Mouse (Mus musculus): ENCODE results near the gene Alkbh1.

- no peak for TF ChIP-seq CTCF (IDR thresholded peaks at IDR 0.05; ENCODE audit: control insufficient read depth, insufficient read depth, insufficient read length)
- TF ChIP-seq USF1 (IDR thresholded peaks at IDR 0.05; ENCODE audit: low read depth): no peak
- TF ChIP-seq CEBPB (IDR thresholded peaks at IDR 0.05; ENCODE audit: low read depth): no peak
- TF ChIP-seq MYOD1 (IDR thresholded peaks at IDR 0.05; ENCODE audit: control insufficient read depth, insufficient read length, low read depth): no peak
Measured at GRCm38 (mm10) chr12:87397126-87397525, 46.7 kb downstream of the Alkbh1 start.

Measured in C2C12 (cell line).